Mouse (Mus musculus) intestine, embryonic 16.5 days (tissue): ENCODE measurements around the gene Scgb2b27. TPM values are rescaled to one million over a fixed set of nuclear protein-coding genes. Genes with fewer than 3 reads are reported as not detected.
"Not testable (repeated sequence)": the region's sequence is repeated elsewhere in the genome, so short reads cannot be mapped to it uniquely, and the experiment has no call there.

Experiments
- ATAC-seq: fragments of 200-750 bp; cut with Nextera tagmentation; 2 replicates; pipeline ENCODE4 v1.8.0; 2017; ENCODE audit warnings: moderate TSS enrichment, moderate library complexity
- H3K27ac ChIP-seq: fragments of 300-500 bp; sonication (generic); 2 replicates; pipeline ENCODE4 v1.5.1; 2014; ENCODE audit warnings: mild to moderate bottlenecking, low read length
- H3K27me3 ChIP-seq: fragments of 300-500 bp; sonication (generic); replicated peaks from 2 replicates; pipeline ENCODE4 v1.6.1; 2014; ENCODE audit warnings: low read length, control low read depth, mixed read lengths; ENCODE audit not compliant: control insufficient read depth, insufficient read depth
- H3K36me3 ChIP-seq: fragments of 300-500 bp; sonication (generic); 2 replicates; pipeline ENCODE4 v1.6.1; 2014; ENCODE audit warnings: low read length, control low read depth; ENCODE audit not compliant: control insufficient read depth, insufficient read depth
- H3K4me1 ChIP-seq: fragments of 300-500 bp; sonication (generic); 2 replicates; pipeline ENCODE4 v1.6.1; 2014; ENCODE audit warnings: low read length, control low read depth, mixed read lengths; ENCODE audit not compliant: control insufficient read depth, insufficient read depth
- H3K4me2 ChIP-seq: fragments of 300-500 bp; sonication (generic); 2 replicates; pipeline ENCODE4 v1.6.1; 2014; ENCODE audit warnings: low read depth, low read length, control low read depth
- H3K4me3 ChIP-seq: fragments of 300-500 bp; sonication (generic); 2 replicates; pipeline ENCODE4 v1.5.1; 2014; ENCODE audit warnings: mild to moderate bottlenecking, low read length
- H3K9ac ChIP-seq: fragments of 300-500 bp; sonication (generic); 2 replicates; pipeline ENCODE4 v1.6.1; 2014; ENCODE audit warnings: low read depth, low read length
- H3K9me3 ChIP-seq: fragments of 300-500 bp; sonication (generic); 2 replicates; pipeline ENCODE4 v1.6.1; 2016; ENCODE audit warnings: low read length, control low read depth; ENCODE audit not compliant: control insufficient read depth
- WGBS: fragments of 180-500 bp; shearing (Covaris S2); extraction: QIAGEN DNeasy Blood & Tissue Kit; methylation state at CpG from one replicate; pipeline ENCODE4 v1.1.7; 2014; 5-methylcytosine and 5-hydroxymethylcytosine counted together
- polyA plus RNA-seq: library from polyadenylated mRNA; unstranded; fragments of >200 nt; fragmentation: Nextera tagmentation; extraction: Ambion mirVana; gene quantifications from 2 replicates; pipeline ENCODE4 v1.2.1, GENCODE M21; 2015

The Scgb2b27 gene
- polyA plus RNA-seq = not detected in 2 replicates

GRCm38 (mm10) chr7:34013842-34014241, at the start of gene Scgb2b27:
Gene Scgb2b27 (minus strand): TSS chr7:34013942.
- no peaks in the 10 kb centered on the region for H3K9me3 ChIP-seq
- no peaks in the 10 kb centered on the region for H3K4me1 ChIP-seq
- H3K4me3 ChIP-seq = no peak within 1 kb of the TSS
- no peaks in the 10 kb centered on the region for H3K36me3 ChIP-seq
- no peak within 1 kb of the TSS for H3K4me2 ChIP-seq
- WGBS = 73% methylated on average over 4 of the region's 4 CpGs
- no peak within 1 kb of the TSS for H3K27ac ChIP-seq
- no peak for ATAC-seq
- H3K9ac ChIP-seq = no peak within 1 kb of the TSS
- no peaks in the 10 kb centered on the region for H3K27me3 ChIP-seq

- H3K4me1 ChIP-seq, H3K9ac ChIP-seq, ATAC-seq, H3K27ac ChIP-seq, H3K9me3 ChIP-seq, H3K4me2 ChIP-seq, H3K4me3 ChIP-seq, H3K36me3 ChIP-seq, H3K27me3 ChIP-seq: not testable (repeated sequence)
- 92% methylated on average over 11 of the region's 11 CpGs for WGBS
Observed at GRCm38 (mm10) chr7:34036076-34036815, 22.5 kb upstream of the Scgb2b27 start.

- H3K9ac ChIP-seq, H3K36me3 ChIP-seq, H3K4me2 ChIP-seq, H3K4me1 ChIP-seq, H3K27me3 ChIP-seq, H3K9me3 ChIP-seq, H3K4me3 ChIP-seq, H3K27ac ChIP-seq: not testable (repeated sequence)
- peak; percentile 53; the same call in 1 of the 2 replicates for ATAC-seq
- 63% methylated on average over 2 of the region's 4 CpGs for WGBS
Observed at GRCm38 (mm10) chr7:34034579-34034978, 20.8 kb upstream of the Scgb2b27 start.

- WGBS = 94% methylated on average over 11 of the region's 11 CpGs
- H3K4me3 ChIP-seq = no peak overlapping the region
- ATAC-seq = no peak
Observed at GRCm38 (mm10) chr7:34030026-34030425, 16.3 kb upstream of the Scgb2b27 start.

GRCm38 (mm10) chr7:34027202-34027601, 13.5 kb upstream of the Scgb2b27 start:
- H3K27ac ChIP-seq, ATAC-seq, H3K4me2 ChIP-seq, H3K27me3 ChIP-seq, H3K9me3 ChIP-seq, H3K4me1 ChIP-seq, H3K36me3 ChIP-seq, H3K9ac ChIP-seq, H3K4me3 ChIP-seq: not testable (repeated sequence)
- WGBS = 87% methylated on average over 9 of the region's 9 CpGs

More at GRCm38 (mm10) chr7:34030026-34030425, 16.3 kb upstream of the Scgb2b27 start:
- Histone ChIP-seq H3K4me1 (no peaks in the 10 kb centered on the region), H3K27me3 (no peaks in the 10 kb centered on the region), H3K27ac (no peak overlapping the region), H3K9ac (no peak overlapping the region), H3K36me3 (no peaks in the 10 kb centered on the region), H3K9me3 (peaks cover 4% of the 10 kb centered on the region; the same call in 1 of the 2 replicates), H3K4me2 (no peak overlapping the region)

GRCm38 (mm10) chr7:34025641-34026040, 11.9 kb upstream of the Scgb2b27 start:
- WGBS = 80% methylated on average over 4 of the region's 4 CpGs
- ATAC-seq = no peak
- no peak overlapping the region for H3K4me2 ChIP-seq
- no peak overlapping the region for H3K9ac ChIP-seq
- no peaks in the 10 kb centered on the region for H3K4me1 ChIP-seq
- no peak overlapping the region for H3K27ac ChIP-seq
- no peaks in the 10 kb centered on the region for H3K27me3 ChIP-seq
- peaks cover 4% of the 10 kb centered on the region; the same call in 1 of the 2 replicates for H3K9me3 ChIP-seq
- H3K4me3 ChIP-seq = no peak overlapping the region
- H3K36me3 ChIP-seq = no peaks in the 10 kb centered on the region

GRCm38 (mm10) chr7:34021183-34021582, 7.4 kb upstream of the Scgb2b27 start, which contains the start of gene Scgb1b27:
Gene Scgb1b27 (plus strand): TSS chr7:34021483.
- H3K4me1 ChIP-seq, ATAC-seq, H3K36me3 ChIP-seq, H3K4me2 ChIP-seq, H3K4me3 ChIP-seq, H3K9me3 ChIP-seq, H3K27ac ChIP-seq, H3K9ac ChIP-seq, H3K27me3 ChIP-seq: not testable (repeated sequence)
- 88% methylated on average over 1 of the region's 1 CpGs for WGBS

GRCm38 (mm10) chr7:33982281-33982680, 31.5 kb downstream of the Scgb2b27 start:
- WGBS = 25% methylated on average over 8 of the region's 9 CpGs
- ATAC-seq, H3K27ac ChIP-seq, H3K4me1 ChIP-seq, H3K9ac ChIP-seq, H3K9me3 ChIP-seq, H3K36me3 ChIP-seq, H3K27me3 ChIP-seq, H3K4me3 ChIP-seq, H3K4me2 ChIP-seq: not testable (repeated sequence)
